Comparison of ENCODE assay signal across 16 mouse cellular contexts in genomic region chr13:112183996-112184395, GRCm38 (mm10).
"Had no signal": no experiment of that assay in that cellular context is flagged by ENCODE, and none has a peak within 500 bp of the region (broad histone marks: within the 10 kb centered on the region; RNA-seq: fewer than 3 reads in every experiment).

No protein-coding gene starts in this region.

- DNase-seq: retina, postnatal 1 day; right cerebral cortex, adult 18-20 months; right cerebral cortex, postnatal 14 days; right cerebral cortex, postnatal 25 days; right cerebral cortex, postnatal 4 days; spleen, adult 18-20 months; thymus, adult 18-20 months; thymus, adult 2 months; thymus, postnatal 14 days; thymus, postnatal 25 days; thymus, postnatal 36 days; thymus, postnatal 4 days had no signal

- H3K4me2 ChIP-seq: neural tube, embryonic 13.5 days; neural tube, embryonic 15.5 days; stomach, embryonic 15.5 days had no signal

- H3K27me3 ChIP-seq: neural tube, embryonic 13.5 days; neural tube, embryonic 15.5 days; stomach, embryonic 15.5 days had no signal

- H3K9ac ChIP-seq: neural tube, embryonic 13.5 days; neural tube, embryonic 15.5 days; stomach, embryonic 15.5 days had no signal

- H3K27ac ChIP-seq: neural tube, embryonic 13.5 days; neural tube, embryonic 15.5 days; stomach, embryonic 15.5 days; stomach, postnatal 0 days had no signal

- H3K4me3 ChIP-seq: neural tube, embryonic 13.5 days; neural tube, embryonic 15.5 days; stomach, embryonic 15.5 days had no signal

- H3K9me3 ChIP-seq: neural tube, embryonic 13.5 days; neural tube, embryonic 15.5 days; stomach, embryonic 15.5 days had no signal

- H3K36me3 ChIP-seq: neural tube, embryonic 13.5 days; neural tube, embryonic 15.5 days; stomach, embryonic 15.5 days had no signal
